Mouse (Mus musculus) small intestine, adult 2 months (tissue): ENCODE measurements at regions not wholly inside any gene's neighbourhood (a gene's known extent, or its start where the extent isn't known, plus 50 kb on each side); places are given as distances from the start of the nearest gene placed in this dataset.

Experiments used
- CTCF ChIP-seq: fragments of 200-500 bp; IDR thresholded peaks from 2 replicates; pipeline ENCODE4 v1.5.1; 2012; ENCODE audit warnings: low read depth, mild to moderate bottlenecking, control low read depth, inconsistent platforms, low read length, moderate library complexity, mixed read lengths; ENCODE audit not compliant: insufficient replicate concordance, insufficient read length; ENCODE audit errors: extremely low read depth
- POLR2A ChIP-seq: fragments of 200-500 bp; IDR thresholded peaks from 2 replicates; pipeline ENCODE4 v1.6.1; 2012; ENCODE audit warnings: low read depth, mild to moderate bottlenecking, control low read depth, inconsistent platforms, low read length, moderate library complexity

- no peak for TF ChIP-seq CTCF
- no peak for TF ChIP-seq POLR2A
These were observed 70.0 kb upstream of the Hif1a start for GRCm38 (mm10) chr12:73831204-73831595.
